Mouse (Mus musculus) stomach, embryonic 14.5 days (tissue): Measurements from ENCODE around the gene Gtpbp8. TPM values are rescaled to one million over a fixed set of nuclear protein-coding genes. Genes with fewer than 3 reads are reported as not detected.

ENCODE experiments used
- ATAC-seq: fragments of 200-750 bp; cut with Nextera tagmentation; 2 replicates; pipeline ENCODE4 v1.8.0; 2017; ENCODE audit warnings: low read depth, moderate TSS enrichment; ENCODE audit not compliant: insufficient number of reproducible peaks, insufficient read depth, low FRiP score
- H3K27ac ChIP-seq: fragments of 300-500 bp; sonication (generic); 2 replicates; pipeline ENCODE4 v1.5.1; 2014; ENCODE audit warnings: mild to moderate bottlenecking, low read length, moderate library complexity, mixed read lengths
- H3K27me3 ChIP-seq: fragments of 300-500 bp; sonication (generic); 2 replicates; pipeline ENCODE4 v1.6.1; 2014; ENCODE audit warnings: low read length, control low read depth, mixed read lengths; ENCODE audit not compliant: control insufficient read depth, insufficient read depth
- H3K36me3 ChIP-seq: fragments of 300-500 bp; sonication (generic); 2 replicates; pipeline ENCODE4 v1.6.1; 2014; ENCODE audit warnings: mild to moderate bottlenecking, control low read depth, low read length, moderate library complexity, mixed read lengths; ENCODE audit not compliant: control insufficient read depth, insufficient read depth
- H3K4me1 ChIP-seq: fragments of 300-500 bp; sonication (generic); 2 replicates; pipeline ENCODE4 v1.6.1; 2014; ENCODE audit warnings: low read length, control low read depth, mixed read lengths; ENCODE audit not compliant: control insufficient read depth, insufficient read depth
- H3K4me2 ChIP-seq: fragments of 300-500 bp; sonication (generic); replicated peaks from 2 replicates; pipeline ENCODE4 v1.6.1; 2014; ENCODE audit warnings: low read depth, low read length, control low read depth
- H3K4me3 ChIP-seq: fragments of 300-500 bp; sonication (generic); 2 replicates; pipeline ENCODE4 v1.5.1; 2014; ENCODE audit warnings: low read depth, low read length, control low read depth
- H3K9ac ChIP-seq: fragments of 300-500 bp; sonication (generic); replicated peaks from 2 replicates; pipeline ENCODE4 v1.6.1; 2014; ENCODE audit warnings: low read depth, mild to moderate bottlenecking, control low read depth, low read length, moderate library complexity, mixed read lengths
- H3K9me3 ChIP-seq: fragments of 300-500 bp; sonication (generic); 2 replicates; pipeline ENCODE4 v1.6.1; 2016; ENCODE audit warnings: low read depth, low read length, control low read depth; ENCODE audit not compliant: control insufficient read depth
- WGBS: fragments of 180-500 bp; shearing (Covaris S2); extraction: QIAGEN DNeasy Blood & Tissue Kit; methylation state at CpG from one replicate; pipeline ENCODE4 v1.1.7; 2014; 5-methylcytosine and 5-hydroxymethylcytosine counted together
- polyA plus RNA-seq: library from polyadenylated mRNA; unstranded; fragments of >200 nt; fragmentation: Nextera tagmentation; extraction: Ambion mirVana; gene quantifications from 2 replicates; pipeline ENCODE4 v1.2.1, GENCODE M21; 2014

Gene Gtpbp8
- polyA plus RNA-seq, 1 experiment from 2014 or later, result 27.9 TPM

- ATAC-seq, result no peak
- Histone ChIP-seq H3K4me3 (no peak overlapping the region), H3K4me2 (no peak overlapping the region), H3K9me3 (no peaks in the 10 kb centered on the region), H3K27ac (no peak overlapping the region), H3K9ac (no peak overlapping the region), H3K4me1 (peaks cover 25% of the 10 kb centered on the region), H3K36me3 (no peaks in the 10 kb centered on the region), H3K27me3 (no peaks in the 10 kb centered on the region)
- 85% methylated on average over 3 of the region's 3 CpGs for WGBS
Measured at GRCm38 (mm10) chr16:44701155-44701554, 45.0 kb downstream of the Gtpbp8 start.

- Histone ChIP-seq H3K4me3 (no peak overlapping the region), H3K4me1 (peaks cover 18% of the 10 kb centered on the region), H3K27ac (peak overlapping the region; percentile 85; the same call in 1 of the 2 replicates), H3K36me3 (no peaks in the 10 kb centered on the region), H3K9ac (no peak overlapping the region), H3K27me3 (no peaks in the 10 kb centered on the region), H3K9me3 (no peaks in the 10 kb centered on the region), H3K4me2 (no peak overlapping the region)
- no peak for ATAC-seq
- 62% methylated on average over 5 of the region's 5 CpGs for WGBS
Measured at GRCm38 (mm10) chr16:44697473-44698205, 48.5 kb downstream of the Gtpbp8 start.

- 25% methylated on average over 12 of the region's 12 CpGs for WGBS
- H3K4me3 ChIP-seq, result no peak overlapping the region
- H3K4me2 ChIP-seq, result 0 out of 2 replicates have a peak overlapping the region, but pooled peaks have one; percentile 12
- peak overlapping the region; percentile 85 for H3K27ac ChIP-seq
- no peaks in the 10 kb centered on the region for H3K9me3 ChIP-seq
- peak; percentile 89 for ATAC-seq
- no peaks in the 10 kb centered on the region for H3K27me3 ChIP-seq
- peaks cover 22% of the 10 kb centered on the region for H3K4me1 ChIP-seq
- H3K9ac ChIP-seq, result no peak overlapping the region
- no peaks in the 10 kb centered on the region for H3K36me3 ChIP-seq
Measured at GRCm38 (mm10) chr16:44695859-44696620, 50.1 kb downstream of the Gtpbp8 start.

- Histone ChIP-seq H3K36me3 (no peaks in the 10 kb centered on the region), H3K4me3 (no peak overlapping the region), H3K9ac (no peak overlapping the region), H3K4me1 (peaks cover 22% of the 10 kb centered on the region), H3K4me2 (no peak overlapping the region), H3K9me3 (no peaks in the 10 kb centered on the region), H3K27ac (peak overlapping the region; percentile 85), H3K27me3 (no peaks in the 10 kb centered on the region)
- WGBS, result 46% methylated on average over 8 of the region's 8 CpGs
- peak; percentile 53 for ATAC-seq
Measured at GRCm38 (mm10) chr16:44695214-44695858, 50.8 kb downstream of the Gtpbp8 start.

GRCm38 (mm10) chr16:44693695-44694094 is 52.5 kb downstream of the Gtpbp8 start:
- H3K27ac ChIP-seq, result no peak overlapping the region
- no peaks in the 10 kb centered on the region for H3K27me3 ChIP-seq
- peaks cover 22% of the 10 kb centered on the region for H3K4me1 ChIP-seq
- no peaks in the 10 kb centered on the region for H3K9me3 ChIP-seq
- H3K4me3 ChIP-seq, result no peak overlapping the region
- WGBS, result 70% methylated on average over 6 of the region's 6 CpGs
- H3K9ac ChIP-seq, result no peak overlapping the region
- H3K36me3 ChIP-seq, result no peaks in the 10 kb centered on the region
- H3K4me2 ChIP-seq, result no peak overlapping the region
- no peak for ATAC-seq

GRCm38 (mm10) chr16:44692541-44692940 is 53.6 kb downstream of the Gtpbp8 start:
- Histone ChIP-seq H3K36me3 (no peaks in the 10 kb centered on the region), H3K4me2 (no peak overlapping the region), H3K9ac (no peak overlapping the region), H3K9me3 (no peaks in the 10 kb centered on the region), H3K4me1 (peaks cover 29% of the 10 kb centered on the region), H3K4me3 (no peak overlapping the region), H3K27me3 (no peaks in the 10 kb centered on the region), H3K27ac (no peak overlapping the region)
- WGBS, result 94% methylated on average over 1 of the region's 1 CpGs
- ATAC-seq, result no peak

GRCm38 (mm10) chr16:44691561-44692141 is 54.5 kb downstream of the Gtpbp8 start:
- no peaks in the 10 kb centered on the region for H3K27me3 ChIP-seq
- no peaks in the 10 kb centered on the region for H3K9me3 ChIP-seq
- no peak overlapping the region for H3K4me3 ChIP-seq
- ATAC-seq, result no peak
- H3K27ac ChIP-seq, result no peak overlapping the region
- H3K9ac ChIP-seq, result no peak overlapping the region
- H3K4me2 ChIP-seq, result no peak overlapping the region
- no peaks in the 10 kb centered on the region for H3K36me3 ChIP-seq
- H3K4me1 ChIP-seq, result peaks cover 30% of the 10 kb centered on the region; the same call in 1 of the 2 replicates
- 52% methylated on average over 17 of the region's 17 CpGs for WGBS

GRCm38 (mm10) chr16:44691066-44691465 is 55.1 kb downstream of the Gtpbp8 start:
- Histone ChIP-seq H3K27me3 (no peaks in the 10 kb centered on the region), H3K9ac (no peak overlapping the region), H3K4me2 (no peak overlapping the region), H3K36me3 (no peaks in the 10 kb centered on the region), H3K4me1 (peaks cover 26% of the 10 kb centered on the region; the same call in 1 of the 2 replicates), H3K9me3 (no peaks in the 10 kb centered on the region), H3K27ac (no peak overlapping the region), H3K4me3 (no peak overlapping the region)
- WGBS, result 81% methylated on average over 2 of the region's 2 CpGs
- ATAC-seq, result no peak
